Mouse (Mus musculus) limb, embryonic 13.5 days (tissue): ENCODE data around the gene Ankrd23. TPM values are rescaled to one million over a fixed set of nuclear protein-coding genes. Genes with fewer than 3 reads are reported as not detected.

Experiments
- ATAC-seq: fragments of 200-750 bp; cut with Nextera tagmentation; 2 replicates; pipeline ENCODE4 v1.8.0; 2017; ENCODE audit warnings: low read depth, moderate number of reproducible peaks, moderate TSS enrichment; ENCODE audit not compliant: low FRiP score
- H3K27ac ChIP-seq: fragments of 300-500 bp; sonication (generic); 2 replicates; pipeline ENCODE4 v1.5.1; 2015; ENCODE audit warnings: inconsistent platforms, mild to moderate bottlenecking, moderate library complexity
- H3K27me3 ChIP-seq: fragments of 300-500 bp; sonication (generic); 2 replicates; pipeline ENCODE4 v1.6.1; 2015; ENCODE audit warnings: mild to moderate bottlenecking, inconsistent platforms
- H3K36me3 ChIP-seq: fragments of 300-500 bp; sonication (generic); 2 replicates; pipeline ENCODE4 v1.6.1; 2015; ENCODE audit warnings: inconsistent platforms, mild to moderate bottlenecking, moderate library complexity
- H3K4me1 ChIP-seq: fragments of 300-500 bp; sonication (generic); 2 replicates; pipeline ENCODE4 v1.6.1; 2015; ENCODE audit warnings: inconsistent platforms
- H3K4me2 ChIP-seq: fragments of 300-500 bp; sonication (generic); replicated peaks from 2 replicates; pipeline ENCODE4 v1.6.1; 2015; ENCODE audit warnings: inconsistent platforms, mild to moderate bottlenecking, moderate library complexity
- H3K4me3 ChIP-seq: fragments of 300-500 bp; sonication (generic); 2 replicates; pipeline ENCODE4 v1.5.1; 2015; ENCODE audit warnings: moderate library complexity, mild to moderate bottlenecking, inconsistent platforms
- H3K9ac ChIP-seq: fragments of 300-500 bp; sonication (generic); 2 replicates; pipeline ENCODE4 v1.6.1; 2015; ENCODE audit warnings: mild to moderate bottlenecking, inconsistent platforms
- H3K9me3 ChIP-seq: fragments of 300-500 bp; sonication (generic); 2 replicates; pipeline ENCODE4 v1.6.1; 2016; ENCODE audit warnings: inconsistent platforms
- WGBS: fragments of 180-500 bp; shearing (Covaris S2); methylation state at CpG from one replicate; pipeline ENCODE4 v1.1.7; 2015; 5-methylcytosine and 5-hydroxymethylcytosine counted together
- polyA plus RNA-seq: library from polyadenylated mRNA; unstranded; fragments of >200 nt; fragmentation: Nextera tagmentation; extraction: Ambion mirVana; gene quantifications from 2 replicates; pipeline ENCODE4 v1.2.1, GENCODE M21; 2015

Gene Ankrd23
- polyA plus RNA-seq, 1 experiment from 2014 or later, result 20.8 TPM

GRCm38 (mm10) chr1:36539186-36539585, 2.5 kb upstream of the Ankrd23 start, which contains the start of gene Gm42417:
Gm42417 (minus strand) TSS chr1:36539429.
- WGBS, result 47% methylated on average over 9 of the region's 9 CpGs
- Histone ChIP-seq H3K27ac (no peak within 1 kb of the TSS; the same call in 1 of the 2 replicates), H3K27me3 (no peaks in the 10 kb centered on the region), H3K4me1 (peaks cover 9% of the 10 kb centered on the region; the same call in 1 of the 2 replicates), H3K4me2 (no peak within 1 kb of the TSS), H3K9ac (no peak within 1 kb of the TSS), H3K9me3 (no peaks in the 10 kb centered on the region), H3K36me3 (peaks cover 58% of the 10 kb centered on the region), H3K4me3 (no peak within 1 kb of the TSS)
- 0 out of 2 replicates have a peak, but pooled peaks have one; percentile 17 for ATAC-seq

GRCm38 (mm10) chr1:36538727-36539126, 2.0 kb upstream of the Ankrd23 start:
- Histone ChIP-seq H3K9me3 (no peaks in the 10 kb centered on the region), H3K9ac (no peak overlapping the region), H3K4me1 (peaks cover 7% of the 10 kb centered on the region; the same call in 1 of the 2 replicates), H3K4me3 (no peak overlapping the region), H3K4me2 (no peak overlapping the region), H3K27me3 (no peaks in the 10 kb centered on the region), H3K27ac (no peak overlapping the region), H3K36me3 (peaks cover 56% of the 10 kb centered on the region)
- WGBS, result 84% methylated on average over 4 of the region's 4 CpGs
- no peak for ATAC-seq

- 79% methylated on average over 8 of the region's 8 CpGs for WGBS
- no peaks in the 10 kb centered on the region for H3K9me3 ChIP-seq
- no peak overlapping the region for H3K4me2 ChIP-seq
- no peak for ATAC-seq
- no peak overlapping the region for H3K9ac ChIP-seq
- no peak overlapping the region for H3K4me3 ChIP-seq
- H3K36me3 ChIP-seq, result peaks cover 48% of the 10 kb centered on the region
- H3K4me1 ChIP-seq, result 0 out of 2 replicates have a peak, but pooled peaks cover 4% of the 10 kb centered on the region
- no peak overlapping the region for H3K27ac ChIP-seq
- no peaks in the 10 kb centered on the region for H3K27me3 ChIP-seq
Observed at GRCm38 (mm10) chr1:36536397-36536728, 320 bp downstream of the Ankrd23 start.

GRCm38 (mm10) chr1:36535477-36536396, 946 bp downstream of the Ankrd23 start:
- peaks cover 49% of the 10 kb centered on the region for H3K36me3 ChIP-seq
- no peak overlapping the region for H3K4me2 ChIP-seq
- 82% methylated on average over 11 of the region's 11 CpGs for WGBS
- H3K4me1 ChIP-seq, result 0 out of 2 replicates have a peak, but pooled peaks cover 6% of the 10 kb centered on the region
- no peak overlapping the region for H3K27ac ChIP-seq
- H3K27me3 ChIP-seq, result no peaks in the 10 kb centered on the region
- no peak overlapping the region for H3K4me3 ChIP-seq
- ATAC-seq, result no peak
- H3K9me3 ChIP-seq, result no peaks in the 10 kb centered on the region
- H3K9ac ChIP-seq, result no peak overlapping the region

- no peak overlapping the region for H3K4me2 ChIP-seq
- H3K9me3 ChIP-seq, result no peaks in the 10 kb centered on the region
- H3K9ac ChIP-seq, result no peak overlapping the region
- peaks cover 15% of the 10 kb centered on the region; the same call in 1 of the 2 replicates for H3K4me1 ChIP-seq
- H3K36me3 ChIP-seq, result peaks cover 43% of the 10 kb centered on the region
- H3K4me3 ChIP-seq, result no peak overlapping the region
- no peaks in the 10 kb centered on the region for H3K27me3 ChIP-seq
- H3K27ac ChIP-seq, result no peak overlapping the region
- 68% methylated on average over 6 of the region's 6 CpGs for WGBS
- no peak for ATAC-seq
Observed at GRCm38 (mm10) chr1:36534595-36535058, 2.1 kb downstream of the Ankrd23 start.

- Histone ChIP-seq H3K4me1 (peaks cover 15% of the 10 kb centered on the region; the same call in 1 of the 2 replicates), H3K9me3 (no peaks in the 10 kb centered on the region), H3K27ac (peak overlapping the region; percentile 22; the same call in 1 of the 2 replicates), H3K4me2 (no peak overlapping the region), H3K27me3 (no peaks in the 10 kb centered on the region), H3K36me3 (peaks cover 32% of the 10 kb centered on the region), H3K9ac (no peak overlapping the region), H3K4me3 (no peak overlapping the region)
- WGBS, result 74% methylated on average over 6 of the region's 6 CpGs
- no peak for ATAC-seq
Observed at GRCm38 (mm10) chr1:36533546-36533945, 3.1 kb downstream of the Ankrd23 start.

- 89% methylated on average over 12 of the region's 12 CpGs for WGBS
- Histone ChIP-seq H3K9ac (no peak overlapping the region; the same call in 1 of the 2 replicates), H3K4me2 (no peak overlapping the region), H3K27ac (no peak overlapping the region), H3K27me3 (no peaks in the 10 kb centered on the region), H3K9me3 (no peaks in the 10 kb centered on the region), H3K4me3 (no peak overlapping the region), H3K36me3 (peaks cover 33% of the 10 kb centered on the region), H3K4me1 (peaks cover 20% of the 10 kb centered on the region; the same call in 1 of the 2 replicates)
- ATAC-seq, result no peak
Observed at GRCm38 (mm10) chr1:36531461-36531860, 5.2 kb downstream of the Ankrd23 start.

- no peaks in the 10 kb centered on the region for H3K9me3 ChIP-seq
- 87% methylated on average over 7 of the region's 7 CpGs for WGBS
- H3K4me3 ChIP-seq, result no peak overlapping the region
- 0 out of 2 replicates have a peak overlapping the region, but pooled peaks have one; percentile 3 for H3K27ac ChIP-seq
- H3K4me1 ChIP-seq, result peaks cover 20% of the 10 kb centered on the region; the same call in 1 of the 2 replicates
- no peak for ATAC-seq
- H3K4me2 ChIP-seq, result no peak overlapping the region
- H3K9ac ChIP-seq, result no peak overlapping the region
- H3K27me3 ChIP-seq, result no peaks in the 10 kb centered on the region
- H3K36me3 ChIP-seq, result peaks cover 32% of the 10 kb centered on the region
Observed at GRCm38 (mm10) chr1:36530962-36531361, 5.7 kb downstream of the Ankrd23 start.

GRCm38 (mm10) chr1:36530485-36530884, 6.2 kb downstream of the Ankrd23 start:
- H3K27ac ChIP-seq, result no peak overlapping the region
- no peak overlapping the region for H3K4me2 ChIP-seq
- WGBS, result 75% methylated on average over 8 of the region's 8 CpGs
- ATAC-seq, result no peak
- H3K36me3 ChIP-seq, result peaks cover 35% of the 10 kb centered on the region
- no peaks in the 10 kb centered on the region for H3K27me3 ChIP-seq
- H3K4me1 ChIP-seq, result peaks cover 20% of the 10 kb centered on the region; the same call in 1 of the 2 replicates
- H3K9ac ChIP-seq, result no peak overlapping the region
- H3K4me3 ChIP-seq, result no peak overlapping the region
- H3K9me3 ChIP-seq, result no peaks in the 10 kb centered on the region

GRCm38 (mm10) chr1:36529875-36530274, 6.8 kb downstream of the Ankrd23 start:
- ATAC-seq, result no peak
- Histone ChIP-seq H3K4me2 (no peak overlapping the region), H3K27me3 (no peaks in the 10 kb centered on the region), H3K27ac (no peak overlapping the region), H3K4me3 (no peak overlapping the region), H3K36me3 (peaks cover 41% of the 10 kb centered on the region), H3K9me3 (no peaks in the 10 kb centered on the region), H3K9ac (no peak overlapping the region), H3K4me1 (peaks cover 20% of the 10 kb centered on the region; the same call in 1 of the 2 replicates)
- WGBS, result 93% methylated on average over 4 of the region's 4 CpGs

- Histone ChIP-seq H3K36me3 (peaks cover 47% of the 10 kb centered on the region), H3K4me3 (no peak overlapping the region), H3K9me3 (no peaks in the 10 kb centered on the region), H3K4me2 (no peak overlapping the region), H3K4me1 (peaks cover 20% of the 10 kb centered on the region), H3K27me3 (no peaks in the 10 kb centered on the region), H3K9ac (no peak overlapping the region), H3K27ac (no peak overlapping the region)
- 87% methylated on average over 4 of the region's 4 CpGs for WGBS
- ATAC-seq, result no peak
Observed at GRCm38 (mm10) chr1:36529274-36529673, 7.4 kb downstream of the Ankrd23 start.

- Histone ChIP-seq H3K4me2 (no peak overlapping the region), H3K27ac (no peak overlapping the region), H3K36me3 (peaks cover 56% of the 10 kb centered on the region), H3K27me3 (no peaks in the 10 kb centered on the region), H3K9me3 (no peaks in the 10 kb centered on the region), H3K4me3 (no peak overlapping the region), H3K9ac (no peak overlapping the region), H3K4me1 (peaks cover 27% of the 10 kb centered on the region)
- WGBS, result 6% methylated on average over 1 of the region's 1 CpGs
- no peak for ATAC-seq
Observed at GRCm38 (mm10) chr1:36528351-36528750, 8.3 kb downstream of the Ankrd23 start.
